Mouse (Mus musculus): Measurements from ENCODE around the gene Agap1. TPM values are rescaled to one million over a fixed set of nuclear protein-coding genes. Genes with fewer than 3 reads are reported as not detected.

Gene Agap1
- polyA plus RNA-seq, 1 experiment, result 4.3 TPM

GRCm38 (mm10) chr1:89533702-89534101, 79.1 kb downstream of the Agap1 start:
- WGBS, result 96% methylated on average over 9 of the region's 9 CpGs
- TF ChIP-seq POLR2A (IDR thresholded peaks at IDR 0.05; ENCODE audit: control insufficient read depth, extremely low read depth, insufficient read depth, low read length, poor library complexity) (no peak), CTCF (IDR thresholded peaks at IDR 0.05; ENCODE audit: borderline replicate concordance, control insufficient read depth, extremely low read depth, insufficient read depth, low read length, poor library complexity) (no peak)
- no peaks in the 10 kb centered on the region for H3K4me1 ChIP-seq (replicated peaks; ENCODE audit: control insufficient read depth, insufficient read depth, low read length)
- no peaks in the 10 kb centered on the region for H3K27me3 ChIP-seq (ENCODE audit: control insufficient read depth, insufficient read depth, low read length)
- no peak overlapping the region for H3K4me3 ChIP-seq (ENCODE audit: control insufficient read depth, insufficient read depth, low read length)
- no peak for DNase-seq
- no peaks in the 10 kb centered on the region for H3K36me3 ChIP-seq (ENCODE audit: control insufficient read depth, insufficient read depth, low read length)
- H3K27ac ChIP-seq (ENCODE audit: control insufficient read depth, insufficient read depth, low read length), result no peak overlapping the region

- no peak for TF ChIP-seq POLR2A (IDR thresholded peaks at IDR 0.05; ENCODE audit: control insufficient read depth, extremely low read depth, insufficient read depth, low read length, poor library complexity)
- no peak for TF ChIP-seq CTCF (IDR thresholded peaks at IDR 0.05; ENCODE audit: borderline replicate concordance, control insufficient read depth, extremely low read depth, insufficient read depth, low read length, poor library complexity)
- DNase-seq, result no peak
- no peak overlapping the region for H3K27ac ChIP-seq (ENCODE audit: control insufficient read depth, insufficient read depth, low read length)
Measured at GRCm38 (mm10) chr1:89535206-89535605, 80.6 kb downstream of the Agap1 start.

GRCm38 (mm10) chr1:89538163-89538946, 83.7 kb downstream of the Agap1 start:
- no peak for TF ChIP-seq POLR2A (IDR thresholded peaks at IDR 0.05; ENCODE audit: control insufficient read depth, extremely low read depth, insufficient read depth, low read length, poor library complexity)
- no peak for TF ChIP-seq CTCF (IDR thresholded peaks at IDR 0.05; ENCODE audit: borderline replicate concordance, control insufficient read depth, extremely low read depth, insufficient read depth, low read length, poor library complexity)
- H3K36me3 ChIP-seq (ENCODE audit: control insufficient read depth, insufficient read depth, low read length), result no peaks in the 10 kb centered on the region
- no peaks in the 10 kb centered on the region for H3K4me1 ChIP-seq (replicated peaks; ENCODE audit: control insufficient read depth, insufficient read depth, low read length)
- H3K27ac ChIP-seq (ENCODE audit: control insufficient read depth, insufficient read depth, low read length), result no peak overlapping the region
- no peaks in the 10 kb centered on the region for H3K27me3 ChIP-seq (ENCODE audit: control insufficient read depth, insufficient read depth, low read length)
- WGBS, result 91% methylated on average over 18 of the region's 18 CpGs
- no peak overlapping the region for H3K4me3 ChIP-seq (ENCODE audit: control insufficient read depth, insufficient read depth, low read length)
- DNase-seq, result no peak

More at GRCm38 (mm10) chr1:89535206-89535605, 80.6 kb downstream of the Agap1 start:
- Histone ChIP-seq H3K4me3 (ENCODE audit: control insufficient read depth, insufficient read depth, low read length) (no peak overlapping the region), H3K4me1 (replicated peaks; ENCODE audit: control insufficient read depth, insufficient read depth, low read length) (no peaks in the 10 kb centered on the region), H3K36me3 (ENCODE audit: control insufficient read depth, insufficient read depth, low read length) (no peaks in the 10 kb centered on the region), H3K27me3 (ENCODE audit: control insufficient read depth, insufficient read depth, low read length) (no peaks in the 10 kb centered on the region)

- WGBS, result 94% methylated on average over 13 of the region's 13 CpGs
- H3K27ac ChIP-seq (ENCODE audit: control insufficient read depth, insufficient read depth, low read length), result no peak overlapping the region
- TF ChIP-seq POLR2A (IDR thresholded peaks at IDR 0.05; ENCODE audit: control insufficient read depth, extremely low read depth, insufficient read depth, low read length, poor library complexity) (no peak), CTCF (IDR thresholded peaks at IDR 0.05; ENCODE audit: borderline replicate concordance, control insufficient read depth, extremely low read depth, insufficient read depth, low read length, poor library complexity) (no peak)
- no peak for DNase-seq
- no peaks in the 10 kb centered on the region for H3K27me3 ChIP-seq (ENCODE audit: control insufficient read depth, insufficient read depth, low read length)
- H3K36me3 ChIP-seq (ENCODE audit: control insufficient read depth, insufficient read depth, low read length), result no peaks in the 10 kb centered on the region
- no peaks in the 10 kb centered on the region for H3K4me1 ChIP-seq (replicated peaks; ENCODE audit: control insufficient read depth, insufficient read depth, low read length)
- H3K4me3 ChIP-seq (ENCODE audit: control insufficient read depth, insufficient read depth, low read length), result no peak overlapping the region
Measured at GRCm38 (mm10) chr1:89539127-89539526, 84.5 kb downstream of the Agap1 start.

GRCm38 (mm10) chr1:89541151-89541550, 86.5 kb downstream of the Agap1 start:
- H3K4me1 ChIP-seq (replicated peaks; ENCODE audit: control insufficient read depth, insufficient read depth, low read length), result no peaks in the 10 kb centered on the region
- H3K36me3 ChIP-seq (ENCODE audit: control insufficient read depth, insufficient read depth, low read length), result no peaks in the 10 kb centered on the region
- no peak for TF ChIP-seq CTCF (IDR thresholded peaks at IDR 0.05; ENCODE audit: borderline replicate concordance, control insufficient read depth, extremely low read depth, insufficient read depth, low read length, poor library complexity)
- TF ChIP-seq POLR2A (IDR thresholded peaks at IDR 0.05; ENCODE audit: control insufficient read depth, extremely low read depth, insufficient read depth, low read length, poor library complexity), result no peak
- H3K27ac ChIP-seq (ENCODE audit: control insufficient read depth, insufficient read depth, low read length), result no peak overlapping the region
- whole genome bisulfite sequencing, result 99% methylated on average over 13 of the region's 13 CpGs
- no peak for DNase-seq
- no peaks in the 10 kb centered on the region for H3K27me3 ChIP-seq (ENCODE audit: control insufficient read depth, insufficient read depth, low read length)
- H3K4me3 ChIP-seq (ENCODE audit: control insufficient read depth, insufficient read depth, low read length), result no peak overlapping the region

- 98% methylated on average over 6 of the region's 6 CpGs for WGBS
- no peak for TF ChIP-seq CTCF (IDR thresholded peaks at IDR 0.05; ENCODE audit: borderline replicate concordance, control insufficient read depth, extremely low read depth, insufficient read depth, low read length, poor library complexity)
- TF ChIP-seq POLR2A (IDR thresholded peaks at IDR 0.05; ENCODE audit: control insufficient read depth, extremely low read depth, insufficient read depth, low read length, poor library complexity), result no peak
- Histone ChIP-seq H3K4me1 (replicated peaks; ENCODE audit: control insufficient read depth, insufficient read depth, low read length) (no peaks in the 10 kb centered on the region), H3K4me3 (ENCODE audit: control insufficient read depth, insufficient read depth, low read length) (no peak overlapping the region), H3K27ac (ENCODE audit: control insufficient read depth, insufficient read depth, low read length) (no peak overlapping the region), H3K36me3 (ENCODE audit: control insufficient read depth, insufficient read depth, low read length) (no peaks in the 10 kb centered on the region), H3K27me3 (ENCODE audit: control insufficient read depth, insufficient read depth, low read length) (no peaks in the 10 kb centered on the region)
- DNase-seq, result no peak
Measured at GRCm38 (mm10) chr1:89542464-89542863, 87.9 kb downstream of the Agap1 start.

All from thymus, adult 2 months (tissue).